Mouse (Mus musculus) embryonic facial prominence, embryonic 14.5 days (tissue): ENCODE results near the gene Enkd1. TPM values are rescaled to one million over a fixed set of nuclear protein-coding genes. Genes with fewer than 3 reads are reported as not detected.

ENCODE experiments used
- ATAC-seq: fragments of 200-750 bp; cut with Nextera tagmentation; 2 replicates; pipeline ENCODE4 v1.8.0; 2017; ENCODE audit warnings: low read depth, moderate number of reproducible peaks, moderate TSS enrichment
- DNase-seq: peaks from one replicate; pipeline ENCODE4 v3.0.0-alpha.2; 2015; ENCODE audit warnings: low spot score
- H3K27ac ChIP-seq: fragments of 300-500 bp; sonication (generic); replicated peaks from 2 replicates; pipeline ENCODE4 v1.5.1; 2014; ENCODE audit warnings: low read depth, mild to moderate bottlenecking, low read length, moderate library complexity
- H3K27me3 ChIP-seq: fragments of 300-500 bp; sonication (generic); replicated peaks from 2 replicates; pipeline ENCODE4 v1.6.1; 2014; ENCODE audit warnings: low read length; ENCODE audit not compliant: control insufficient read depth, insufficient read depth
- H3K36me3 ChIP-seq: fragments of 300-500 bp; sonication (generic); 2 replicates; pipeline ENCODE4 v1.6.1; 2014; ENCODE audit warnings: low read length, mixed read lengths; ENCODE audit not compliant: control insufficient read depth, insufficient read depth
- H3K4me1 ChIP-seq: fragments of 300-500 bp; sonication (generic); 2 replicates; pipeline ENCODE4 v1.6.1; 2014; ENCODE audit warnings: antibody characterized with exemption, low read length; ENCODE audit not compliant: control insufficient read depth, insufficient read depth
- H3K4me2 ChIP-seq: fragments of 300-500 bp; sonication (generic); 2 replicates; pipeline ENCODE4 v1.6.1; 2014; ENCODE audit warnings: low read depth, mild to moderate bottlenecking, low read length, moderate library complexity, mixed read lengths
- H3K4me3 ChIP-seq: fragments of 300-500 bp; sonication (generic); 2 replicates; pipeline ENCODE4 v1.5.1; 2014; ENCODE audit warnings: low read depth, mild to moderate bottlenecking, low read length
- H3K9ac ChIP-seq: fragments of 300-500 bp; sonication (generic); 2 replicates; pipeline ENCODE4 v1.6.1; 2014; ENCODE audit warnings: low read depth, mild to moderate bottlenecking, low read length, moderate library complexity, mixed read lengths
- H3K9me3 ChIP-seq: fragments of 300-500 bp; sonication (generic); 2 replicates; pipeline ENCODE4 v1.6.1; 2016; ENCODE audit warnings: low read length; ENCODE audit not compliant: control insufficient read depth
- WGBS: fragments of 180-500 bp; shearing (Covaris S2); extraction: QIAGEN DNeasy Blood & Tissue Kit; methylation state at CpG from one replicate; pipeline ENCODE4 v1.1.7; 2014; 5-methylcytosine and 5-hydroxymethylcytosine counted together
- polyA plus RNA-seq: library from polyadenylated mRNA; unstranded; fragments of >200 nt; fragmentation: Nextera tagmentation; extraction: Ambion mirVana; gene quantifications from 2 replicates; pipeline ENCODE4 v1.2.1, GENCODE M21; 2014

The Enkd1 gene
- 20.7 and 20.8 TPM in 2 replicates for polyA plus RNA-seq

DNA sequence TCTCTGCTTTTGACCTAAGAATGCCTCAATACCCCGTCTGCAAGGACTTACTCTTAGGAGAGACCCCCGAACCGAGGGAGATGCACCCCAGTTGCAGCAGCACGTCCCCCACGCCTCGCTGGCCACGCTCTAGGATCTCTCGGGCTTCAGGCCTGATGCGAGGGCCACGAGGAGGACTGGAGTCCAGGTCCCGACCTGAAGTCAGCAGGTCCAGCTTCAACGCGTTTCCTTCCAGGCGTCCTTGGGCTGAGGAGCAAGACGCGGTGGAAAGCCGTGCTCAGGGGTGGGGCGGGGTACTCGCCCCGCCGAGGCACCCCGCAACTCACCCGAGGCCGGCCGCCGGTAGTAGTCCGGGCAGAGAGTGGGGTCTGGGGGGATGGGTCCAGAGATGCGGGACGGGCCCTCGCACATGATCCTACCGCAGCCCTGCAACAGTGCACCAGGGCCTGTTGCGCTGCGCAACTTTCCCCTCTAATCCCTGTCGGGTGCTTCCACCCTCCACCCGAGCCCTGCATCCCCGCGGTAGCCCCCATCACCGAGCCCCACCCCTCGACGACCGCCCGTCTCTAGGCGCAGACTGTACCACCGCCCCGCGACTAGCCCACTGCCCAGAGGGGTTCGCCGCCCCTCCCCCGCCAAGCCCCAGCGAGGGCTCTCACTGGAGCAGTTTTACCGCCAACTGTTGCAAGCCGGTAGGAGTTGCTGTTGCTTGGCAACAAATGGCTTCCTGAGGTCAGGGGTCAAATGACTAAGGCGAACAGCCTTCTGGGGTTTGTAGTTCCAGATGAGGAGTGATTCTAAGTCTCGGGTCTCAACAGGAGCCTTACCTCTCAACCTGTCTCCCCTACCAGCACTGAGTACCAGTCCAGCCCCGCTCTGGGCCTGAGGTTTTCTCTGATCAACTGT lies at the start of gene Enkd1, which contains the start of gene 4933405L10Rik:
Enkd1 (minus strand) TSS at position 713 of the 906 bp plus-strand sequence.
4933405L10Rik (plus strand) TSS at position 158 of the 906 bp plus-strand sequence.
- peaks cover 15% of the 10 kb centered on the region for H3K4me1 ChIP-seq
- no peaks in the 10 kb centered on the region for H3K27me3 ChIP-seq
- H3K9ac ChIP-seq: peak within 1 kb of the TSS; percentile 76
- H3K36me3 ChIP-seq: peaks cover 19% of the 10 kb centered on the region
- ATAC-seq: peak; percentile 85
- H3K4me2 ChIP-seq: peak within 1 kb of the TSS; percentile 91
- DNase-seq: peak; percentile 97
- peak within 1 kb of the TSS; percentile 65 for H3K4me3 ChIP-seq
- no peaks in the 10 kb centered on the region for H3K9me3 ChIP-seq
- H3K27ac ChIP-seq: no peak within 1 kb of the TSS
- WGBS: 0% methylated on average over 28 of the region's 55 CpGs

DNA sequence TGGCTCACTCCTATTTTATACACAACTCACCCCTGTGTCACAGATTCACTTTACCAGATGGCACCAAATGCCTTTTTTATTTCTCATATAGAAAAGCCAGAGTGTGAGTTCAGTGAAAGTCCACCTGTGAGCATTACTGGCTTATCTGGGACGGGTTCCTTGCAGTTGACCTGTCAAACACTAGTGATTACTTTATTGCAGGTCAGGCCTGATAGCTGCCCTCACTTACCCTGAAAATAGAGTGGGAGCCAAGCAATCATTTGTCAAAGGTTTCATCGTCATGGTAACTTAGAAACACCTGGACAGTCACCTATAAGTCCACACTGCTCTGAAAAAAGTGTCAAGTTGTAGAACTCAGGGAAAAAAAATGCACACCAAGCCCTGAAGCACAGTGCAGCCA lies 46.7 kb upstream of the Enkd1 start:
- H3K9ac ChIP-seq: no peak overlapping the region
- no peaks in the 10 kb centered on the region for H3K9me3 ChIP-seq
- WGBS: 85% methylated on average over 2 of the region's 2 CpGs
- H3K27ac ChIP-seq: no peak overlapping the region
- no peaks in the 10 kb centered on the region for H3K36me3 ChIP-seq
- H3K4me3 ChIP-seq: no peak overlapping the region
- no peak for ATAC-seq
- DNase-seq: no peak
- H3K27me3 ChIP-seq: no peaks in the 10 kb centered on the region
- no peak overlapping the region for H3K4me2 ChIP-seq
- peaks cover 18% of the 10 kb centered on the region for H3K4me1 ChIP-seq

GRCm38 (mm10) chr8:105753916-105754315 lies 45.9 kb upstream of the Enkd1 start:
- ATAC-seq: no peak
- H3K9ac ChIP-seq: no peak overlapping the region
- no peaks in the 10 kb centered on the region for H3K9me3 ChIP-seq
- no peak overlapping the region for H3K4me3 ChIP-seq
- H3K27me3 ChIP-seq: no peaks in the 10 kb centered on the region
- WGBS: 49% methylated on average over 2 of the region's 2 CpGs
- DNase-seq: no peak
- peaks cover 18% of the 10 kb centered on the region for H3K4me1 ChIP-seq
- H3K4me2 ChIP-seq: no peak overlapping the region
- no peaks in the 10 kb centered on the region for H3K36me3 ChIP-seq
- no peak overlapping the region for H3K27ac ChIP-seq

GRCm38 (mm10) chr8:105750606-105751005 lies 42.6 kb upstream of the Enkd1 start:
- Histone ChIP-seq H3K4me2 (peak overlapping the region; percentile 6), H3K27me3 (no peaks in the 10 kb centered on the region), H3K27ac (no peak overlapping the region), H3K9ac (no peak overlapping the region), H3K4me3 (no peak overlapping the region), H3K36me3 (no peaks in the 10 kb centered on the region), H3K4me1 (peaks cover 12% of the 10 kb centered on the region; the same call in 1 of the 2 replicates), H3K9me3 (no peaks in the 10 kb centered on the region)
- ATAC-seq: peak; percentile 62; the same call in 1 of the 2 replicates
- 7% methylated on average over 11 of the region's 11 CpGs for WGBS
- peak; percentile 70 for DNase-seq

DNA sequence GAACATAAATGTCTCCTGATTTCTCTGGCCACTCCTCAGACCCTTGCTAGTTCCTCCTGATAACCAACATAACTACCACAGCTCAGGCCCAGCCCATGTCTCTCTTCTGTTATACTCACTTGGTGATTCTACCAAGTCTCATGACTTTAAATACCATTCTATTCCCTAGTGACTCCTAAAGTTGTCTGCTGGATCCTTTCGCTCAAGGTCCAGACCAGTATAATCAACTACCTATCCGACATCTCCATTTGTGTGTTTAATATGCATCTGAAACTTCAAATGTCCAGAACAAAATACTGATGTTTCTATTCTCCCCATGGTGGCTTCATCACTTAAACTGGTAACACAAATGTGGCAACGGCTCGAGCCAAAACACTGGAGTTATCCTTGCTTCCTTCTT lies 35.3 kb upstream of the Enkd1 start:
- no peak for ATAC-seq
- WGBS: 86% methylated on average over 4 of the region's 4 CpGs

GRCm38 (mm10) chr8:105739216-105739615 lies 31.2 kb upstream of the Enkd1 start:
- ATAC-seq (no peak), DNase-seq (no peak)
- no peaks in the 10 kb centered on the region for H3K9me3 ChIP-seq
- WGBS: 92% methylated on average over 5 of the region's 5 CpGs
- no peak overlapping the region for H3K4me3 ChIP-seq
- no peak overlapping the region for H3K9ac ChIP-seq
- H3K27ac ChIP-seq: no peak overlapping the region
- H3K36me3 ChIP-seq: no peaks in the 10 kb centered on the region
- H3K27me3 ChIP-seq: no peaks in the 10 kb centered on the region
- no peaks in the 10 kb centered on the region for H3K4me1 ChIP-seq
- H3K4me2 ChIP-seq: no peak overlapping the region

More for the DNA sequence above, 35.3 kb upstream of the Enkd1 start:
- H3K9me3 ChIP-seq: no peaks in the 10 kb centered on the region
- H3K4me3 ChIP-seq: no peak overlapping the region
- H3K9ac ChIP-seq: no peak overlapping the region
- H3K4me1 ChIP-seq: 0 out of 2 replicates have a peak, but pooled peaks cover 3% of the 10 kb centered on the region
- DNase-seq: no peak
- no peak overlapping the region for H3K4me2 ChIP-seq
- H3K36me3 ChIP-seq: no peaks in the 10 kb centered on the region
- no peak overlapping the region for H3K27ac ChIP-seq
- no peaks in the 10 kb centered on the region for H3K27me3 ChIP-seq

GRCm38 (mm10) chr8:105732186-105732585 lies 24.2 kb upstream of the Enkd1 start:
- no peak overlapping the region for H3K4me3 ChIP-seq
- no peak overlapping the region for H3K9ac ChIP-seq
- H3K9me3 ChIP-seq: no peaks in the 10 kb centered on the region
- peaks cover 8% of the 10 kb centered on the region; the same call in 1 of the 2 replicates for H3K36me3 ChIP-seq
- H3K4me1 ChIP-seq: no peaks in the 10 kb centered on the region
- no peaks in the 10 kb centered on the region for H3K27me3 ChIP-seq
- ATAC-seq: no peak
- no peak overlapping the region for H3K27ac ChIP-seq
- H3K4me2 ChIP-seq: no peak overlapping the region
- DNase-seq: no peak
- WGBS: 95% methylated on average over 5 of the region's 5 CpGs

- no peaks in the 10 kb centered on the region for H3K9me3 ChIP-seq
- H3K4me1 ChIP-seq: no peaks in the 10 kb centered on the region
- no peaks in the 10 kb centered on the region for H3K27me3 ChIP-seq
- H3K36me3 ChIP-seq: peaks cover 33% of the 10 kb centered on the region
- no peak overlapping the region; the same call in 1 of the 2 replicates for H3K9ac ChIP-seq
- H3K27ac ChIP-seq: no peak overlapping the region
- 86% methylated on average over 18 of the region's 18 CpGs for WGBS
- ATAC-seq (no peak), DNase-seq (peak; percentile 42)
- no peak overlapping the region for H3K4me2 ChIP-seq
- H3K4me3 ChIP-seq: no peak overlapping the region
Observed at GRCm38 (mm10) chr8:105727397-105728124, 19.6 kb upstream of the Enkd1 start.
